Mouse (Mus musculus) bone marrow macrophage, adult 2 months (primary cell): ENCODE results near the gene Cldn10.

Source experiments
- CTCF ChIP-seq: IDR thresholded peaks from 2 replicates; pipeline ENCODE4 v1.5.1; 2012; ENCODE audit warnings: low read depth, mild to moderate bottlenecking, low read length, moderate library complexity
- POLR2A ChIP-seq: IDR thresholded peaks from 2 replicates; pipeline ENCODE4 v1.6.1; 2012; ENCODE audit warnings: mild to moderate bottlenecking, low read depth, low read length, borderline replicate concordance

- TF ChIP-seq POLR2A (no peak), CTCF (no peak)
Measured at GRCm38 (mm10) chr14:118909872-118910271, 122.2 kb downstream of the Cldn10 start.
